Mouse (Mus musculus) splenic B cell, adult 2 months (primary cell): ENCODE results near the gene Fam32a.

Experiments used
- DNase-seq: peaks from one replicate; pipeline ENCODE4 v3.0.0-alpha.2; 2011; ENCODE audit warnings: low read depth, low spot score
- H3K27me3 ChIP-seq: 2 replicates; pipeline ENCODE4 v1.6.1; 2012; ENCODE audit warnings: mild to moderate bottlenecking, low read length, moderate library complexity, mixed read lengths; ENCODE audit not compliant: control insufficient read depth, poor library complexity, insufficient read depth, severe bottlenecking
- H3K36me3 ChIP-seq: 2 replicates; pipeline ENCODE4 v1.6.1; 2012; ENCODE audit warnings: mild to moderate bottlenecking, low read length, moderate library complexity, mixed read lengths; ENCODE audit not compliant: control insufficient read depth, poor library complexity, insufficient read depth, severe bottlenecking

The Fam32a gene

GRCm38 (mm10) chr8:72219541-72220363, at the start of gene Fam32a:
Gene Fam32a (plus strand): TSS chr8:72219730.
- DNase-seq = peak; percentile 99
- no peaks in the 10 kb centered on the region for H3K27me3 ChIP-seq
- no peaks in the 10 kb centered on the region; the same call in 1 of the 2 replicates for H3K36me3 ChIP-seq

DNA sequence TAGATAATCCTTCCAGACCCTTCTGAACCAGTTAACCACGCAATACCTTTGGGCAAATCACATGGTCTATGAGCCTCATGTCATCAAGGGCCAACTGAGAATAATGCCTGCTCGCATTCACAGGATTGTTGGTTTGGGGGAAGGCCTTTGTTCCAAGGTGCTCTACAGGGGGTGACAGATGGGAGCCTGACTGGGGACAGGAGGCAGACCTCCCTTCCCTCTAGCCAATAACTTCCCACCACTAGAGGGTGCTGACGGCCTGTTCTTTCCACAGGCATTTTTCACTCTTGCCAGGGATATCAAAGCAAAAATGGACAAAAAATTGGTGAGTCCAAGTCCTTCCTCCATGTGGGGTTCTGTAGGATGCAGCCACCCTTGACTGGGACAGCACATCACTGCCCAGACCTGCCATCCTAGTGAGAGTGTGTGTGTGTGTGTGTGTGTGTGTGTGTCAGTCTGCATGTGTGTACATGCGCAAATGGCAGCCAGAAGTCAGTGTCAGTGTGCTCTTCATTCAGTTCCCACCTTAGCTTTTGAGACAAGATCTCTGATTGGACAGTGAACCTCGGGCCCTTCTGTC, 42.1 kb upstream of the Fam32a start:
- Histone ChIP-seq H3K36me3 (peaks cover 31% of the 10 kb centered on the region), H3K27me3 (no peaks in the 10 kb centered on the region)
- peak; percentile 87 for DNase-seq

DNA sequence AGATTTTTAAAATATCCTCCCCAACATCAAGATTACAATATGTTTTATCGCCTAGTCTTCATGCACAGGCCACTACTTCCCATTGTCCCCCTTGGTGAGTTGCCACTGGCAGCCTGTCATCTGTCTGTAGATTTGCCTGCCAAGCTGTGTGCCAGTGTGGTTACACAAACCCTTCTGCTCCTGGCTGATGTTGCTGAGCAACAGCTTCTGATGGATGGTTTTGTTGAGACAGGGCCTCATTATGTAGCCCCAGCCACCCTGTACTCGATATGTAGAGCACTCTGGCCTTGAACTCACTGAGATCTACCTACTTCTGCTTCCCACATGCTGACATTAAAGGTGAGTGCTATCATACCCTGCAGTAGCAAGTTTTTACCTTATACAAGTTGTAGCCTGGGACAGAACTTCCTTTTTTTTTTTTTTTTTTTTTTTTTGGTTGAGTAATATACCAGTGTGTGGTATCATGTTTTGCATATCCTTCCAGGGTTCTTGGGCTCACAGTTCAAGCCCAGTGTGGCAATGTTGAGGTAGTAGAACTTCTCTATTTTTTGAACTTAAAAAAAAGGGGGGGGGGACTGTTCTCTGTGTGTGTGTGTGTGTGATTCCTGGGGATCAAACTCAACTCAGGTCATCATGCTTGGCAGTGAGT, 35.9 kb upstream of the Fam32a start:
- DNase-seq = peak; percentile 86
- peaks cover 12% of the 10 kb centered on the region for H3K36me3 ChIP-seq

DNA sequence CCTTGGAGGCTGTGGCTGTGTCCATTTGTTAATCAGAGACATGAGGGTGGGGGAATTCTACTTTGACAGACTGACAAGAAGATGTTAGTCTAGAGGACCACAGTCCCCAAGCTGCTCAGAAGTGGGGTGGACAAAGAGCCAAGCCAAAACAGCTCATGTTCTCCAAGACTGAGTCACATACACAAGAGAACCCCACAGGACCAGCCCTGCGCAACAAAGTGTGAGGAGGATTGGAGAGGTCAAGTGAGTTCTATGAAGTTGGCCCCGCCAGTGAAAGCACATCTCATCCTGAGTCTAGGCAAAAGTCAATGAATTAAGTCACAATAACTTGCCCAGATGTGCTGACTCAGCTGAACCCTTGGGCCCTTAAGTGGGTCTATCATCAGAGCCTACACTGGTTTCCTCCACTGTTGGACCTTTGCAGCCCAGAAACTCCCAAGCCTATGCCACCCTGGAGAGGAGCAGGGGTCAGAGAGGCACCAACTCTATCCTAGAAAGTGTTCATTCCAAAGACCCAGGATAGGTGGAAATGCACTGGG, 31.7 kb upstream of the Fam32a start:
- DNase-seq = no peak
- Histone ChIP-seq H3K36me3 (no peaks in the 10 kb centered on the region), H3K27me3 (no peaks in the 10 kb centered on the region)

More for the DNA sequence above, 35.9 kb upstream of the Fam32a start:
- H3K27me3 ChIP-seq = no peaks in the 10 kb centered on the region

DNA sequence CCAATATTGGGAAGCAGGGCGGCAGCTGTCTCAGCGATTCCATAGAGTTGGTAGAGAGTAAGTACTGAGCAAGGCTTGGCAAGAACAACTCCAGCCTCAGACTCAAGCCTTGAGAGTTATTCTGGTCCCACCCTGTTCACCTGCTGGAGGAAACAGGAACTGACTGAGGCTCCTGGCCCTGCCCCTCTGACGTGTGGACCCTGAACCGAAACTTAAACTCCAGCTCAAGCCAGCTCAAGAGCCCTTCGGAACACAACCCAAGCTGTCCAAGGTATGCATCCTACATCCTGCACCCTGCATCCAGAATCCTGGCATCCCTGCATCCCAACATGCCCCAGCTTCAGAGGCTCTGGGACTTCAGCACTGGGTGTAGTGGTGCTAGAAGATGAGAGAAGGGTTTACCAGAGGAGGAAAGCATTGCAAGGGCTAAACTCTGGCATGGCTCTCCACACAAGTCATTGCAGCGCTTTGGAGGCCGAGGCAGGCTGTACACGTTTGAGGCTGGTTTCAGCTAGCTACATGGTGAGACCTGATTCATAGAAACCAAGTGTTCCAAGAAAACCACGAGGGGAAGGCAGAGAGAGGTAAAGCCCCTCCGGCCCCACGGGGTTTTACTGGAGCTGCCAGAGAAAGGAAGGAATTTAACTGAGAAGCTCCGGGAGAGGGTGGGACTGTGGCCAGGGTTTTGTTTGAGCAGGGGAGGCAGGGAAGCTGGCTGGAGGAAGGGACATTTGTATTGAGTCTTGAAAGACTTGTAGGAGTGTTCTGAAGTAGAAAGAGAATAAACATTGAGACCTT, 29.9 kb upstream of the Fam32a start, which contains the start of gene Hsh2d:
Gene Hsh2d, plus strand, starts transcription at position 222 of the 798 bp plus-strand sequence.
- Histone ChIP-seq H3K36me3 (peaks cover 5% of the 10 kb centered on the region), H3K27me3 (no peaks in the 10 kb centered on the region)
- peak; percentile 88 for DNase-seq

DNA sequence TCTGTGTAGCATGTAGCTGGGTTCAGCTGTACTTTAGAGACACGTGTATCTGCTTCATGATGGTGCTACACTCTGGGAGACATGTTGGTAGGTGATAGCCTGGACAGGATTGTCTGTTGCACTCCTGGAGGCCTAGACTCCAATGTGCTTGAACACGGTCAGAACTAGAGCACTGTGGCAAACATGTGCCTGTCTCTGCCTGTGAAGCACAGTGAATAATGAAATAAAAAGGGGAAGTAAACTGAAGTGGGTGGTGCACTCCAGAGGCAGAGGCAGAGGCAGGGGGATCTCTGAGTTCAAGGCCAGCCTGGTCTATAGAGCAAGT, 29.4 kb upstream of the Fam32a start:
- Histone ChIP-seq H3K36me3 (peaks cover 9% of the 10 kb centered on the region), H3K27me3 (no peaks in the 10 kb centered on the region)
- peak; percentile 68 for DNase-seq

DNA sequence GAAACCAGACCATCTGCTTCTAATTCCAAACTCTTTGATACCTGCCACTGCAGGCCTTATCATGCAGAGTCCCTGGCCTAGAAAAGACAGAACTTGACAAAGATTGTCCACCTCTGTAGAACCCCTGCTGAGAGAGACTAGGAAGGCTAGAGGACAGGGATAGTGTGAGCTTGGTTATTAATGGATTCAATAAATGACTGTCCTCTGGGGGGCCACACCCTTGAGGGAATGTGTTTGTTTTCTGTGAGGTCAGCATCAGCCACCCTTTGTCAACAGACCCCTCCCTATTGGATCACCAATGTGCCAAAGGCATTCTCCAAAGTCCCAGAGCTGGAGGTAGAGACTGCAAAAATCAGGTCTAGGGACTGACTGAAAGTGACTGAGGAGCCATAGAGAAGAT, 27.5 kb upstream of the Fam32a start:
- H3K27me3 ChIP-seq = no peaks in the 10 kb centered on the region
- peaks cover 18% of the 10 kb centered on the region for H3K36me3 ChIP-seq
- DNase-seq = no peak

DNA sequence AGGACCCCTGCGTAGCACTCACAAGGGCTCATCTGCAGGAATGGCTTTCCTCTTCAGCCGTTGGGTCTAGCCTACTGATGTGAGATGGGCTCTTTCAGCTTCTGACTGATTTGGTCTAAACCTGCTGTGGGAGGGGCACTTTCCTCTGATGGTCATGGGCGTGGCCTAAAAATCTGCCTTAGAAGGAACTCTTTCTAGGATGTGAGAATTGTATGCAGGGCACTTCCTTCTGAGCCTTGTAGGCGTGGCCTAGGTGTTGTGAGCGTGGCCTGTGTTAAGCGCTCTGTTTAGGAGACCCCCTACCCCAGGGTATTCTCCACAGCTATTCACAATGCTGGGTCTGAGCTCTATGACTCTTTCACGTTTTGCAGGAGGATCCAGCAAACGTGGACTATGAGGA, 21.5 kb upstream of the Fam32a start:
- H3K27me3 ChIP-seq = no peaks in the 10 kb centered on the region
- no peak for DNase-seq
- H3K36me3 ChIP-seq = peaks cover 48% of the 10 kb centered on the region

- no peaks in the 10 kb centered on the region for H3K36me3 ChIP-seq
- no peaks in the 10 kb centered on the region for H3K27me3 ChIP-seq
- no peak for DNase-seq
Measured at GRCm38 (mm10) chr8:72208582-72208981, 10.9 kb upstream of the Fam32a start.

- Histone ChIP-seq H3K27me3 (no peaks in the 10 kb centered on the region), H3K36me3 (no peaks in the 10 kb centered on the region)
- DNase-seq = no peak
Measured at GRCm38 (mm10) chr8:72210222-72210621, 9.3 kb upstream of the Fam32a start.

- H3K36me3 ChIP-seq = no peaks in the 10 kb centered on the region
- H3K27me3 ChIP-seq = no peaks in the 10 kb centered on the region
- no peak for DNase-seq
Measured at GRCm38 (mm10) chr8:72210710-72211109, 8.8 kb upstream of the Fam32a start.

DNA sequence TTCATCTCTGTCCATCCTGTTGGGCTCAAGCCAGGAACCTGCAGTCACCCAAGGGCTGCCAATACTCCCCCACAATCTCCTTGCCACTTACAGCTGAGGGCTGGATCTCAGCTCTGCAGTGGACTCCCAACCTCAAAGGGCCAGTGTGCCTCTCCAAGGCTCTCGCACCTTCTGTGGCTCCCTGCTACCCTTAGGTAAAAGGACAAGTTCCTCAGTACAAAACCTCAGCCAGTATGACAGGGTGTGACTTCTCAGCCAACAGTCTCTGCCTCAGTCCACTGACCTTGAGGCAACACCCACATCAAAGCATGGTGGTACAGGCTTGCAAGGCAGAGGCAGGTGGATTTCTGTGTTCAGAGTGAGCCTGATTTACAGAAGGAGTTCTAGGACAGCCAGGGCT, 7.7 kb upstream of the Fam32a start:
- peak; percentile 38 for DNase-seq
- H3K36me3 ChIP-seq = no peaks in the 10 kb centered on the region
- no peaks in the 10 kb centered on the region for H3K27me3 ChIP-seq

- no peaks in the 10 kb centered on the region for H3K36me3 ChIP-seq
- H3K27me3 ChIP-seq = no peaks in the 10 kb centered on the region
- DNase-seq = no peak
Measured at GRCm38 (mm10) chr8:72212751-72213150, 6.8 kb upstream of the Fam32a start, which contains the start of gene Cib3. Gene Cib3 (minus strand): TSS chr8:72212837.

- no peak for DNase-seq
- no peaks in the 10 kb centered on the region for H3K27me3 ChIP-seq
- no peaks in the 10 kb centered on the region for H3K36me3 ChIP-seq
Measured at GRCm38 (mm10) chr8:72213536-72213935, 6.0 kb upstream of the Fam32a start, which contains the start of gene Gm11034. Gene Gm11034 (minus strand): TSS chr8:72213636.
